Mouse (Mus musculus) T-cell, adult 2 months (primary cell): ENCODE results near the gene March6.

Experiments used
- DNase-seq: peaks from one replicate; pipeline ENCODE4 v3.0.0; 2022; ENCODE audit warnings: low spot score

Gene March6

GRCm38 (mm10) chr15:31530659-31531445 is at the start of gene March6:
March6 (minus strand) TSS chr15:31531053.
- DNase-seq: peak; percentile 91

GRCm38 (mm10) chr15:31576076-31576475 is 45.2 kb upstream of the March6 start:
- no peak for DNase-seq

- DNase-seq: no peak
These were observed 42.8 kb upstream of the March6 start for GRCm38 (mm10) chr15:31573692-31574091.

GRCm38 (mm10) chr15:31573287-31573686 is 42.4 kb upstream of the March6 start:
- no peak for DNase-seq

- no peak for DNase-seq
These were observed 41.3 kb upstream of the March6 start for GRCm38 (mm10) chr15:31571906-31572722.

- no peak for DNase-seq
These were observed 40.1 kb upstream of the March6 start for GRCm38 (mm10) chr15:31570959-31571358.

- DNase-seq: no peak
These were observed 38.6 kb upstream of the March6 start for GRCm38 (mm10) chr15:31569325-31570022.

- no peak for DNase-seq
These were observed 37.7 kb upstream of the March6 start for GRCm38 (mm10) chr15:31568581-31568996.

GRCm38 (mm10) chr15:31567431-31567830 is 36.6 kb upstream of the March6 start:
- no peak for DNase-seq

- DNase-seq: no peak
These were observed 34.9 kb upstream of the March6 start for GRCm38 (mm10) chr15:31565786-31566185.

GRCm38 (mm10) chr15:31565184-31565583 is 34.3 kb upstream of the March6 start, which contains the start of gene Cmbl:
Cmbl (plus strand) TSS chr15:31565389.
- no peak for DNase-seq

- DNase-seq: no peak
These were observed 33.0 kb upstream of the March6 start for GRCm38 (mm10) chr15:31563577-31564546.

GRCm38 (mm10) chr15:31562847-31563246 is 32.0 kb upstream of the March6 start:
- DNase-seq: no peak

- DNase-seq: no peak
These were observed 31.1 kb upstream of the March6 start for GRCm38 (mm10) chr15:31561976-31562375.

GRCm38 (mm10) chr15:31561390-31561789 is 30.5 kb upstream of the March6 start:
- DNase-seq: no peak

- DNase-seq: no peak
These were observed 24.0 kb upstream of the March6 start for GRCm38 (mm10) chr15:31554855-31555254.

- DNase-seq: no peak
These were observed 19.5 kb upstream of the March6 start for GRCm38 (mm10) chr15:31550381-31550780.

GRCm38 (mm10) chr15:31547421-31547820 is 16.6 kb upstream of the March6 start:
- DNase-seq: no peak

- no peak for DNase-seq
These were observed 15.4 kb upstream of the March6 start for GRCm38 (mm10) chr15:31546291-31546690.

- no peak for DNase-seq
These were observed 14.2 kb upstream of the March6 start for GRCm38 (mm10) chr15:31545058-31545457.

GRCm38 (mm10) chr15:31543246-31543645 is 12.4 kb upstream of the March6 start:
- no peak for DNase-seq
